Mouse (Mus musculus) liver, adult 2 months (tissue): Measurements from ENCODE around the gene Foxo6.

Experiments
- CTCF ChIP-seq: fragments of 200-500 bp; IDR thresholded peaks from 2 replicates; pipeline ENCODE4 v1.5.1; 2011; ENCODE audit warnings: low read depth, low read length, control low read depth
- POLR2A ChIP-seq: fragments of 200-500 bp; IDR thresholded peaks from 2 replicates; pipeline ENCODE4 v1.6.1; 2011; ENCODE audit warnings: low read length, control low read depth; ENCODE audit not compliant: insufficient read depth; ENCODE audit errors: extremely low read depth

DNA sequence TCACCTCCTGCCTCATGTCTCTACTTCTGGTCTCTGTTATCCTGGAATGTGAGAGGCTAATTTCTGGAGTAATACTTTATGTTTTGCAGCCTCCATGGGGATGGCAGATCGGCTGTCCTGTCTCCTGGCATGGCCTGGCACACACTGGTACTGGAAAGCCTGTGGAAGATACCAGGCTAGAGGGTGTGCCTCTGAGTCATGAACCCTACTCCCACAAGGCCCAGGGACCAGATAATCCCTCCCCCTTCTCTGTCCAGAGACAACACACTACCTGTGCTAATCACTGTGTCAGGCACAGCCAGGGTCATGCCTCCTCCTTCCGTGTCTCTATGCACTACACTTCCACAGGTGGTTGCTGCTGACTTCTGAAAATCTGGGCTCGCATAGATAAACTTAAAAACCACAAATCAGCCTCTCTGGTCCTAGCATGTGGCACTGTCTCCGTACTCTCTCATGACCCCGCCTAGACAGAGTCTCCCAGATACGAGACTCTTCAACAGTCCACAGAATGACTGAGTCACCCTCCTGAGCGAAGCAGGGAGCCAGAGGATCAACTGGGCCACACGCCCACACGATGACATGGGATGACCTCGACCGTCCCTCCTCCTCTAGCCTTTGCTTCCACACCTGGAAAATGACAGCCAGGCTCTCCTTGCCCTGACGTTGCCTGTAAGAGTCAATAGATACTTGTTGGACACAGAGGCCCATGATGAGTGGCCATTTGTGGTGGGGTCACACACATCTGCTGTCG, 57.5 kb downstream of the Foxo6 start:
- TF ChIP-seq CTCF, result no peak
- no peak for TF ChIP-seq POLR2A
